Mouse (Mus musculus) lung, postnatal 0 days (tissue): Measurements from ENCODE around the gene Zbtb17. TPM values are rescaled to one million over a fixed set of nuclear protein-coding genes. Genes with fewer than 3 reads are reported as not detected.
A peak's percentile ranks its signal among the peaks of the same experiment; 100 is the strongest.

Experiments used
- ATAC-seq: fragments of 200-750 bp; cut with Nextera tagmentation; 2 replicates; pipeline ENCODE4 v1.8.0; 2017; ENCODE audit warnings: moderate library complexity
- DNase-seq: peaks from one replicate; pipeline ENCODE4 v3.0.0-alpha.2; 2016; ENCODE audit warnings: low spot score
- H3K27ac ChIP-seq: fragments of 300-500 bp; sonication (generic); 2 replicates; pipeline ENCODE4 v1.5.1; 2014; ENCODE audit warnings: antibody characterized with exemption, mild to moderate bottlenecking, low read length, mixed read lengths
- H3K27me3 ChIP-seq: fragments of 300-500 bp; sonication (generic); replicated peaks from 2 replicates; pipeline ENCODE4 v1.6.1; 2014; ENCODE audit warnings: low read length, mixed read lengths; ENCODE audit not compliant: insufficient read depth
- H3K36me3 ChIP-seq: fragments of 300-500 bp; sonication (generic); 2 replicates; pipeline ENCODE4 v1.6.1; 2014; ENCODE audit warnings: low read length, mixed read lengths; ENCODE audit not compliant: insufficient read depth
- H3K4me1 ChIP-seq: fragments of 300-500 bp; sonication (generic); 2 replicates; pipeline ENCODE4 v1.6.1; 2014; ENCODE audit warnings: antibody characterized with exemption, low read depth, low read length, mixed read lengths; ENCODE audit not compliant: insufficient read depth
- H3K4me2 ChIP-seq: fragments of 300-500 bp; sonication (generic); replicated peaks from 2 replicates; pipeline ENCODE4 v1.6.1; 2014; ENCODE audit warnings: low read depth, mild to moderate bottlenecking, low read length, moderate library complexity, mixed read lengths
- H3K4me3 ChIP-seq: fragments of 300-500 bp; sonication (generic); 2 replicates; pipeline ENCODE4 v1.5.1; 2014; ENCODE audit warnings: low read depth, low read length
- H3K9ac ChIP-seq: fragments of 300-500 bp; sonication (generic); replicated peaks from 2 replicates; pipeline ENCODE4 v1.6.1; 2014; ENCODE audit warnings: low read depth, mild to moderate bottlenecking
- H3K9me3 ChIP-seq: fragments of 300-500 bp; sonication (generic); 2 replicates; pipeline ENCODE4 v1.6.1; 2016; ENCODE audit warnings: low read length, mixed read lengths
- CTCF ChIP-seq: IDR thresholded peaks from 2 replicates; pipeline ENCODE4 v1.5.1; 2016; ENCODE audit warnings: antibody characterized with exemption, mild to moderate bottlenecking
- EP300 ChIP-seq: IDR thresholded peaks from 2 replicates; pipeline ENCODE4 v1.6.1; 2016; ENCODE audit warnings: antibody characterized with exemption, mild to moderate bottlenecking, control low read depth
- WGBS: fragments of 180-500 bp; shearing (Covaris S2); extraction: QIAGEN DNeasy Blood & Tissue Kit; methylation state at CpG from one replicate; pipeline ENCODE4 v1.1.7; 2014; 5-methylcytosine and 5-hydroxymethylcytosine counted together
- polyA plus RNA-seq: library from polyadenylated mRNA; unstranded; fragments of >200 nt; fragmentation: Nextera tagmentation; extraction: Ambion mirVana; gene quantifications from 2 replicates; pipeline ENCODE4 v1.2.1, GENCODE M21; 2015

Zbtb17 gene
- polyA plus RNA-seq, 1 experiment from 2014 or later: 14.1 TPM

GRCm38 (mm10) chr4:141425484-141426479 lies 18.7 kb upstream of the Zbtb17 start:
- peak overlapping the region; percentile 29; the same call in 1 of the 2 replicates for H3K27ac ChIP-seq
- TF ChIP-seq EP300: no peak
- no peak; the same call in 1 of the 2 replicates for TF ChIP-seq CTCF
- DNase-seq (peak; percentile 69), ATAC-seq (peak; percentile 68)
- peaks cover 5% of the 10 kb centered on the region for H3K4me1 ChIP-seq
- no peak overlapping the region; the same call in 1 of the 2 replicates for H3K9ac ChIP-seq
- H3K4me2 ChIP-seq: peak overlapping the region; percentile 60
- no peaks in the 10 kb centered on the region for H3K27me3 ChIP-seq
- peak overlapping the region; percentile 32 for H3K4me3 ChIP-seq
- H3K9me3 ChIP-seq: no peaks in the 10 kb centered on the region
- no peaks in the 10 kb centered on the region for H3K36me3 ChIP-seq
- WGBS: 3% methylated on average over 29 of the region's 36 CpGs

DNA sequence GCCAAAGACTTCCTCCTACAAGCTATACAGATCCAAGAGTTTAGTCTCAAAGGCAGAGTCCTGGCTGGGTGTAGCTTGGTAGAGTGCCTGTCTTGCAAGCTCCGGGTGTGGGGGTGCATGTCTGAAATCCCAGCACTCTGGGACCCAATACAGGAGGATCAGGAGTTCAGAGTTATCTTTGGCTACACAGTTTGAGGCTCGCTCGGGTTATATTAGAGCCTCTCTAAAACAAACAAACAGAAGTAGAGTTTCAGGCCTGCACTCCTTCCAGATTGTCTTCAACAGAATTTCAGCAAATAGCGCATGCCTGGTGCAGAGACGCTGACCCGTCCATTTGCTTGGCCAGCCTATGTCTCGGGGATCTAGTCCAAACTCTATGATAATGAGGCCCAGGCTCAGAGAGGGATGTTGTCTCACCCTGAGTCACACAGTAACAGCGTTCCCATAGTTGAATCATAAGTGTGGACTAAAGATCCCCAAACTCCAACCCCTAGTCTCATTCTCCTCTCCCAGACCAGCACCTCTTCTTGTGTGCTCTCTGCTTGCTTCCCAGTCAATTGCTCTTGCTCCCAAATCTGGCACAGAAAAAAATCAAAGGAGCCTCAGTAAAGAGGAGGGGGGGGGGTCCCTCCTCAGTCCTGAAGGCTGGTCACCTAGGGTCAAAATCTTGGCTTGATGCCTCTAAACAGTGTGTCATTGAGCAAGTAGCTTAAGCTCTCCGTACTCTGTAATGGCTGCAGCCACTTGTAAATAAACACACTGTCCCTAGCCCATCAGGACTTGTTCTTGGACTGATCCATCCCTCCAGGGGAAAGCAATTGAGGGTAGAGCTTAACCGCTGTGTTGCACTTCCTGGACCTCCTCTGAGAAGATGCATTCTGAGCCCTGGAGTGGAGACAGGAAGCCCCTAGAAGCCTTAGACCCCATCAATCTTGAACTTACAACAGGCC lies 17.4 kb upstream of the Zbtb17 start:
- TF ChIP-seq EP300: no peak
- TF ChIP-seq CTCF: no peak
- H3K36me3 ChIP-seq: no peaks in the 10 kb centered on the region
- no peak overlapping the region for H3K4me3 ChIP-seq
- H3K4me2 ChIP-seq: no peak overlapping the region
- H3K9me3 ChIP-seq: no peaks in the 10 kb centered on the region
- no peak overlapping the region for H3K27ac ChIP-seq
- no peaks in the 10 kb centered on the region for H3K27me3 ChIP-seq
- H3K4me1 ChIP-seq: peaks cover 5% of the 10 kb centered on the region
- no peak overlapping the region for H3K9ac ChIP-seq
- 63% methylated on average over 10 of the region's 10 CpGs for WGBS
- ATAC-seq: no peak
- DNase-seq: no peak

GRCm38 (mm10) chr4:141427921-141428320 lies 16.5 kb upstream of the Zbtb17 start:
- Histone ChIP-seq H3K27ac (no peak overlapping the region), H3K4me2 (no peak overlapping the region), H3K36me3 (no peaks in the 10 kb centered on the region), H3K27me3 (no peaks in the 10 kb centered on the region), H3K4me1 (peaks cover 5% of the 10 kb centered on the region), H3K9me3 (no peaks in the 10 kb centered on the region), H3K9ac (no peak overlapping the region), H3K4me3 (no peak overlapping the region)
- no peak for DNase-seq
- 84% methylated on average over 13 of the region's 13 CpGs for WGBS
- TF ChIP-seq CTCF (no peak), EP300 (no peak)
- no peak for ATAC-seq

DNA sequence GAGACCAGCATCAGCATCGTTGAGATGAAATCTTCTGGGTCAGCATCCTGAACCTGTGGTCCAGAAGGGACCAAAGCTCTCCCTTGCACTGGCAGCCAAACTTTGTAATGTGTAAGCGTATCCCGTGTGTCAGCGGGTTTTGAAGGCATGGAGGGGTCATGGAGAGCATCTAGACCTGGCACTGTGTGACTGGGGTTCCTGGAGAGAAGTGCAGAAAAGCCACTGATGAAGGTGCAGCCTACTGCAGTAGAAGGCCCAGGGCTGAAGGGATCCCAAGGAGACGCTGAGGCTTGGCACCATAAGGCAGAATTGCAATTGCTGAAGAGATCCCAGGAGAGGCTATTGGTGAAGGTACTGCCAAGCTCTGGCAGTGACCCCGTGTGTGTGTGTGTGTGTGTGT lies 15.1 kb upstream of the Zbtb17 start:
- TF ChIP-seq EP300: no peak
- TF ChIP-seq CTCF: no peak
- Histone ChIP-seq H3K4me2 (no peak overlapping the region), H3K9me3 (no peaks in the 10 kb centered on the region), H3K27me3 (no peaks in the 10 kb centered on the region), H3K27ac (no peak overlapping the region), H3K36me3 (no peaks in the 10 kb centered on the region), H3K4me3 (no peak overlapping the region), H3K4me1 (peaks cover 5% of the 10 kb centered on the region), H3K9ac (no peak overlapping the region)
- 78% methylated on average over 6 of the region's 6 CpGs for WGBS
- ATAC-seq (no peak), DNase-seq (no peak)

- no peak overlapping the region for H3K4me2 ChIP-seq
- H3K4me3 ChIP-seq: no peak overlapping the region
- no peak for ATAC-seq
- TF ChIP-seq EP300: no peak
- TF ChIP-seq CTCF: peak; percentile 75
- H3K27me3 ChIP-seq: no peaks in the 10 kb centered on the region
- 48% methylated on average over 9 of the region's 9 CpGs for WGBS
- no peaks in the 10 kb centered on the region for H3K36me3 ChIP-seq
- no peak overlapping the region for H3K27ac ChIP-seq
- H3K9ac ChIP-seq: no peak overlapping the region
- no peaks in the 10 kb centered on the region for H3K9me3 ChIP-seq
- peaks cover 5% of the 10 kb centered on the region for H3K4me1 ChIP-seq
- peak; percentile 57 for DNase-seq
These were observed 14.6 kb upstream of the Zbtb17 start for GRCm38 (mm10) chr4:141429847-141430246.

DNA sequence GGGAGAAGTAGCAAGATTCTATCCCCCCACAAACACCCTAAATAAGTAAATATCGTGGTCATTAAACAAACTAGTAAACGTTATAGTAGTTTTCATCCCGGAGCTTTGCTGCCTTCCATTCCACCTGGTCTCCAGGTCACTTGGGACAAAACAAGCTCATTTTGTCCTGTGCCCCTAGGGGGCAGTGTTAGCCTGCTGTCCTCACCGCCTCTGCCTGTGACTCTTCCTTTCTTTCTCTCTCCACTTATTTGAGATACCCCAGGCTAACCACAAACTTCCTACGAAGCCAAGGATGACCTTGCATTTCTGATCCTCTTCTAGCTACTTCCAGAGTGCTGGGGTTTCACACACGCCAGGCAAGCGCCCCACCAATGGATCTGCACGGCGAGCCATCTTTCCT lies 13.5 kb upstream of the Zbtb17 start:
- Histone ChIP-seq H3K9ac (no peak overlapping the region), H3K27me3 (no peaks in the 10 kb centered on the region), H3K4me1 (no peaks in the 10 kb centered on the region; the same call in 1 of the 2 replicates), H3K4me3 (no peak overlapping the region), H3K36me3 (no peaks in the 10 kb centered on the region), H3K9me3 (no peaks in the 10 kb centered on the region), H3K27ac (no peak overlapping the region), H3K4me2 (no peak overlapping the region)
- TF ChIP-seq CTCF: peak; percentile 90
- TF ChIP-seq EP300: no peak
- DNase-seq (peak; percentile 78), ATAC-seq (peak; percentile 22; the same call in 1 of the 2 replicates)
- 40% methylated on average over 9 of the region's 9 CpGs for WGBS
